Comparison of ENCODE assay signal across 28 mouse cellular contexts in the genomic region with DNA sequence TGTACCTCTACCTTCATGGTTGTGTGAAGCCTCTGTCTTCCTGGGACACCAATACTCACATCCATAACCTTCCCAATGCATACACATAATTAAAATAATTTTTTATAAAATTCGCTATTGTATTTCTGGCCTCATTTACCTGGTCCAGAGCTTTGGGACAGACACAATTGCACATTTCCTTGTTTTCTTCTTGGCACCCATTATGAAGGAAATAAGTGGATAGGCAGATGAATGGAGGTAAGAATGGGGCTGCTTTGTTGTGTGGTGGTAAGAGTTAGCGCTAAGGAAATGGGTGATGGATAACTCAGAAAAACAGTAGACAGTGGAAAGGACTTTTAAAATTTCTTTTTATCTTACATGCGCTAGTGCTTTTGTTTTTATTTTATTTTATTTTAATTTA. TPM values are rescaled to one million over a fixed set of nuclear protein-coding genes. Genes with fewer than 3 reads are reported as not detected.
DNase-seq lines count a peak whose midpoint lies in the region; ATAC-seq and TF ChIP-seq lines count a peak whose summit lies in the region.
"Had no signal": no experiment of that assay in that cellular context is flagged by ENCODE, and none has a peak within 500 bp of the region (broad histone marks: within the 10 kb centered on the region; RNA-seq: fewer than 3 reads in every experiment).

No protein-coding gene starts in this region.

- no peaks in the 10 kb centered on the region for H3K27me3 ChIP-seq in megakaryocyte, embryonic 14.5 days (replicated peaks)
- no peaks in the 10 kb centered on the region for H3K27me3 ChIP-seq in G1E (ENCODE audit: insufficient read depth, low read length)
- no peaks in the 10 kb centered on the region for H3K27me3 ChIP-seq in liver, embryonic 12.5 days (replicated peaks)
- H3K27me3 ChIP-seq in liver, postnatal 0 days (ENCODE audit: insufficient read depth, low read length) = no peaks in the 10 kb centered on the region
- H3K27me3 ChIP-seq in heart, embryonic 10.5 days (ENCODE audit: insufficient read depth, poor library complexity, severe bottlenecking) = no peaks in the 10 kb centered on the region
- H3K27me3 ChIP-seq: forebrain, embryonic 15.5 days; heart, embryonic 12.5 days; hindbrain, embryonic 13.5 days; limb, embryonic 15.5 days; lung, embryonic 15.5 days had no signal

- peak overlapping the region; percentile 43; the same call in 1 of the 2 replicates for H3K4me2 ChIP-seq in liver, embryonic 12.5 days
- H3K4me2 ChIP-seq in liver, postnatal 0 days (ENCODE audit: low read depth, low read length) = peak overlapping the region; percentile 58; the same call in 1 of the 2 replicates
- H3K4me2 ChIP-seq: forebrain, embryonic 15.5 days; heart, embryonic 12.5 days; hindbrain, embryonic 13.5 days; limb, embryonic 15.5 days; lung, embryonic 15.5 days; midbrain, embryonic 13.5 days had no signal

- H3K9me3 ChIP-seq in megakaryocyte, embryonic 14.5 days = no peaks in the 10 kb centered on the region
- 0 out of 2 replicates have a peak, but pooled peaks cover 2% of the 10 kb centered on the region for H3K9me3 ChIP-seq in G1E (replicated peaks)
- no peaks in the 10 kb centered on the region for H3K9me3 ChIP-seq in liver, embryonic 12.5 days (replicated peaks)
- no peaks in the 10 kb centered on the region for H3K9me3 ChIP-seq in liver, postnatal 0 days (ENCODE audit: low read length)
- H3K9me3 ChIP-seq in heart, embryonic 10.5 days = no peaks in the 10 kb centered on the region
- H3K9me3 ChIP-seq: forebrain, embryonic 15.5 days; heart, embryonic 12.5 days; hindbrain, embryonic 13.5 days; limb, embryonic 10.5 days; limb, embryonic 15.5 days; lung, embryonic 15.5 days; midbrain, embryonic 13.5 days had no signal

- TF ChIP-seq EP300 in liver, postnatal 0 days (IDR thresholded peaks at IDR 0.05; ENCODE audit: low read depth) = no peak

- H3K27ac ChIP-seq in liver, embryonic 12.5 days = peak overlapping the region; percentile 62
- peak overlapping the region; percentile 84 for H3K27ac ChIP-seq in liver, postnatal 0 days (ENCODE audit: low read depth)
- H3K27ac ChIP-seq in heart, embryonic 10.5 days = no peak overlapping the region
- H3K27ac ChIP-seq: forebrain, embryonic 15.5 days; gastrocnemius, adult 2 months; hindbrain, embryonic 13.5 days; kidney, postnatal 0 days; limb, embryonic 10.5 days; limb, embryonic 15.5 days; lung, embryonic 15.5 days; midbrain, embryonic 13.5 days had no signal

- H3K36me3 ChIP-seq in megakaryocyte, embryonic 14.5 days (replicated peaks; ENCODE audit: low read length) = no peaks in the 10 kb centered on the region
- peaks cover 2% of the 10 kb centered on the region for H3K36me3 ChIP-seq in G1E (replicated peaks)
- no peaks in the 10 kb centered on the region for H3K36me3 ChIP-seq in liver, embryonic 12.5 days
- H3K36me3 ChIP-seq in liver, postnatal 0 days (replicated peaks; ENCODE audit: insufficient read depth, low read length) = no peaks in the 10 kb centered on the region
- H3K36me3 ChIP-seq in heart, embryonic 10.5 days = no peaks in the 10 kb centered on the region
- H3K36me3 ChIP-seq: forebrain, embryonic 15.5 days; heart, embryonic 12.5 days; hindbrain, embryonic 13.5 days; limb, embryonic 10.5 days; limb, embryonic 15.5 days; lung, embryonic 15.5 days; midbrain, embryonic 13.5 days had no signal

- no peak for DNase-seq in G1E (ENCODE audit: low spot score)
- no peak for DNase-seq in liver, postnatal 0 days
- DNase-seq in heart, embryonic 10.5 days (ENCODE audit: low spot score) = no peak
- no peak for DNase-seq in yolk sac, embryonic 10.5 days (ENCODE audit: low spot score)
- DNase-seq: adrenal gland, postnatal 14 days; B cell, adult 2 months; cerebellum, adult 8-10 months; cerebellum, postnatal 36 days; gastrocnemius, adult 2 months; gastrocnemius, postnatal 36 days; heart, adult 18-20 months; heart, postnatal 4 days; kidney, adult 8-10 months; kidney, postnatal 4 days; layer of hippocampus, postnatal 36 days; right cerebral cortex, postnatal 4 days had no signal

- H3K4me1 ChIP-seq in megakaryocyte, embryonic 14.5 days = peaks cover 82% of the 10 kb centered on the region
- H3K4me1 ChIP-seq in G1E (ENCODE audit: insufficient read depth, low read depth, low read length) = peaks cover 82% of the 10 kb centered on the region
- peaks cover 70% of the 10 kb centered on the region for H3K4me1 ChIP-seq in liver, embryonic 12.5 days
- H3K4me1 ChIP-seq in liver, postnatal 0 days (ENCODE audit: insufficient read depth) = peaks cover 30% of the 10 kb centered on the region
- peaks cover 21% of the 10 kb centered on the region; the same call in 1 of the 2 replicates for H3K4me1 ChIP-seq in heart, embryonic 10.5 days

- 70% methylated on average over 3 of the region's 3 CpGs for WGBS in liver, embryonic 12.5 days (ENCODE audit: insufficient replicate concordance)
- WGBS in liver, postnatal 0 days (ENCODE audit: insufficient replicate concordance) = 78% methylated on average over 3 of the region's 3 CpGs
- WGBS in heart, embryonic 10.5 days = 90% methylated on average over 3 of the region's 3 CpGs

- peak overlapping the region; percentile 14; the same call in 1 of the 2 replicates for H3K9ac ChIP-seq in liver, embryonic 12.5 days
- H3K9ac ChIP-seq in liver, postnatal 0 days (replicated peaks) = peak overlapping the region; percentile 26; the same call in 1 of the 2 replicates
- H3K9ac ChIP-seq: forebrain, embryonic 15.5 days; heart, embryonic 12.5 days; hindbrain, embryonic 13.5 days; limb, embryonic 15.5 days; lung, embryonic 15.5 days had no signal

- H3K4me3 ChIP-seq in megakaryocyte, embryonic 14.5 days (replicated peaks) = peak overlapping the region; percentile 89
- peak overlapping the region; percentile 60; the same call in 1 of the 2 replicates for H3K4me3 ChIP-seq in G1E (ENCODE audit: low read depth, low read length)
- no peak overlapping the region for H3K4me3 ChIP-seq in liver, embryonic 12.5 days
- H3K4me3 ChIP-seq in liver, postnatal 0 days (ENCODE audit: low read depth, low read length) = no peak overlapping the region
- H3K4me3 ChIP-seq in heart, embryonic 10.5 days = no peak overlapping the region
- H3K4me3 ChIP-seq: forebrain, embryonic 15.5 days; gastrocnemius, adult 2 months; heart, embryonic 12.5 days; hindbrain, embryonic 13.5 days; limb, embryonic 10.5 days; limb, embryonic 15.5 days; lung, embryonic 15.5 days; midbrain, embryonic 13.5 days had no signal

- no peak for TF ChIP-seq CTCF in G1E (IDR thresholded peaks at IDR 0.05; ENCODE audit: low read depth, low read length)
- no peak for TF ChIP-seq CTCF in liver, postnatal 0 days (IDR thresholded peaks at IDR 0.05; ENCODE audit: low read depth)

- no peak for ATAC-seq in megakaryocyte, adult 5-6 weeks (ENCODE audit: poor library complexity, severe bottlenecking)
- no peak for ATAC-seq in G1E (ENCODE audit: extremely low read depth, insufficient number of reproducible peaks, low FRiP score, poor library complexity, severe bottlenecking)
- no peak for ATAC-seq in liver, embryonic 12.5 days
- no peak for ATAC-seq in liver, postnatal 0 days
- ATAC-seq: forebrain, embryonic 15.5 days; intestine, embryonic 16.5 days; midbrain, embryonic 13.5 days had no signal

RNA-seq across cellular contexts. Expression of a gene that starts 5.0 kb away (rescaled TPM):
- 30.1 and 77.5 TPM in 2 replicates for polyA plus RNA-seq in megakaryocyte, embryonic 14.5 days (2012; ENCODE audit: insufficient read depth, low replicate concordance)
- total RNA-seq in megakaryocyte, adult 5-6 weeks (2015) = 109 TPM in 2 replicates
- 68.7 and 124 TPM in 2 replicates for total RNA-seq in megakaryocyte, adult 5-6 weeks (2017)
- total RNA-seq in G1E (2014; fragmentation: Nextera tagmentation) (224 and 234 TPM in 2 replicates), G1E (2017) (58.3 and 119 TPM in 2 replicates)
- 209 and 240 TPM in 2 replicates for polyA plus RNA-seq in G1E (2012)
- 78.6 and 89.6 TPM in 2 replicates for polyA plus RNA-seq in liver, embryonic 12.5 days (2016; fragmentation: Nextera tagmentation; extraction: Ambion mirVana)
- 40.4 and 45.6 TPM in 2 replicates for polyA plus RNA-seq in liver, postnatal 0 days (2015; fragmentation: Nextera tagmentation; extraction: Ambion mirVana)
- 78.4 and 107 TPM in 2 replicates for polyA plus RNA-seq in heart, embryonic 10.5 days (2016; fragmentation: Nextera tagmentation; extraction: Ambion mirVana)

RNA-seq across cellular contexts. Expression of a gene that starts 51.8 kb away (rescaled TPM):
- polyA plus RNA-seq in megakaryocyte, embryonic 14.5 days (2012; ENCODE audit: insufficient read depth, low replicate concordance) = 22.7 and 34.8 TPM in 2 replicates
- total RNA-seq in megakaryocyte, adult 5-6 weeks (2015) = 16.1 and 17.1 TPM in 2 replicates
- total RNA-seq in megakaryocyte, adult 5-6 weeks (2017) = 15.9 and 18.8 TPM in 2 replicates
- total RNA-seq in G1E (2014; fragmentation: Nextera tagmentation) (35.9 and 67.9 TPM in 2 replicates), G1E (2017) (8.2 and 18.1 TPM in 2 replicates)
- polyA plus RNA-seq in G1E (2012) = 53.1 and 54.9 TPM in 2 replicates
- 16.9 and 17.0 TPM in 2 replicates for polyA plus RNA-seq in liver, embryonic 12.5 days (2016; fragmentation: Nextera tagmentation; extraction: Ambion mirVana)
- polyA plus RNA-seq in liver, postnatal 0 days (2015; fragmentation: Nextera tagmentation; extraction: Ambion mirVana) = 4.1 and 4.2 TPM in 2 replicates
- polyA plus RNA-seq in heart, embryonic 10.5 days (2016; fragmentation: Nextera tagmentation; extraction: Ambion mirVana) = 35.0 and 56.8 TPM in 2 replicates

Comparison
In these comparisons a context has a peak if more than half of its experiments do, and no peak if none do; other contexts are left out.
1. H3K4me3 ChIP-seq: peak in megakaryocyte, embryonic 14.5 days (single experiment) and G1E (single experiment); none in liver, embryonic 12.5 days (single experiment), liver, postnatal 0 days (single experiment) and heart, embryonic 10.5 days (single experiment).